Mouse (Mus musculus): ENCODE results near the gene Ccdc187.

GRCm38 (mm10) chr2:26265095-26265494 lies 29.3 kb downstream of the Ccdc187 start:
- no peak for TF ChIP-seq GATA1 (IDR thresholded peaks at IDR 0.05; ENCODE audit: borderline replicate concordance, low read length)
- no peak for TF ChIP-seq FLI1 (IDR thresholded peaks at IDR 0.05; ENCODE audit: low read length)

All from megakaryocyte, embryonic 14.5 days (primary cell).